Mouse (Mus musculus): Measurements from ENCODE around the gene Cdh23. TPM values are rescaled to one million over a fixed set of nuclear protein-coding genes. Genes with fewer than 3 reads are reported as not detected.

The Cdh23 gene
- total RNA-seq, 1 experiment from 2014 or later, result 0.84 TPM

GRCm38 (mm10) chr10:60299636-60300035, 396.7 kb downstream of the Cdh23 start:
- ATAC-seq (replicated peaks in 1 of 2; ENCODE audit: insufficient read depth in 1 of 2, low FRiP score in 2 of 2, low TSS enrichment in 1 of 2, low read depth in 1 of 2, poor library complexity in 2 of 2, severe bottlenecking in 2 of 2), result no peak

DNA sequence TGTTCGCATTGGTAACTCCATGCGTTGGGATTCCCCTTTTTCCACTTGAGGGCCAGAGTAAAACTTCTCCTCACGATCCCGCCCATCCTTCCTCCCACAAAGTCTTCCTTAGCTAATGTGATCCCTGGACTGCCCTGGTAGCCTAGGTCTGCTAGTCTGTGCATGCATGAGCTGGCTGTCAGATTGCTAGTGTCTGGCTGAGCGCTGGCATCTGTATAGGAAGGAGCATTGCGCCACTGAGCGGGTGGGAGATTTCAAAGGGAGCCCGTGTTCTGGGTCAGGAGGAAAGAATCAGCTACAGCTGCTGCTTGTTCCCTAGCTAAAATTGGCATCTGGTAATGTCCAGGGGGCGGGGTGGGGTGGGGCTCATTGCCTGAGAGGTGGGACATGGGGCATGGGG, 400.3 kb downstream of the Cdh23 start:
- no peak for ATAC-seq (replicated peaks in 1 of 2; ENCODE audit: insufficient read depth in 1 of 2, low FRiP score in 2 of 2, low TSS enrichment in 1 of 2, low read depth in 1 of 2, poor library complexity in 2 of 2, severe bottlenecking in 2 of 2)

DNA sequence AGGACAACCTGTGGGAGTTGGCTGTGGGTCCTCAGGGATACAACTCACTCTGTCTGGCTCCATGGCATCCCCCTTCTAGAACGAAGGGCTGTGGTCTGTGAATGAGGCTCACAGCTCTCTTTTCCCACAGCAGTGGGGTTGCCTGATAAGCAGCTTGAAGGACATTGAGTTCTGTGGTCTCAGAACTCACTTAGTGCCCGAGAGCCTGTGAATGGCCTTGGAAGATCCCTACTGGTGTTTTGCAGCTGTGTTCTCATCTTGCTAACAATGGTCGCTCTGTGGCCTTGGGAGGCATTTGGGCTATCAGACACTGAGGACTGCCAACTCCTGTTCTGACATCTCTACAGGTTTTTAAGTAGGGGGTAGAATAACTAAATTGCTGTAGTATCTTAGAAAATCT, 400.9 kb downstream of the Cdh23 start:
- no peak for ATAC-seq (replicated peaks in 1 of 2; ENCODE audit: insufficient read depth in 1 of 2, low FRiP score in 2 of 2, low TSS enrichment in 1 of 2, low read depth in 1 of 2, poor library complexity in 2 of 2, severe bottlenecking in 2 of 2)

GRCm38 (mm10) chr10:60294621-60295020, 401.7 kb downstream of the Cdh23 start:
- no peak for ATAC-seq (replicated peaks in 1 of 2; ENCODE audit: insufficient read depth in 1 of 2, low FRiP score in 2 of 2, low TSS enrichment in 1 of 2, low read depth in 1 of 2, poor library complexity in 2 of 2, severe bottlenecking in 2 of 2)

DNA sequence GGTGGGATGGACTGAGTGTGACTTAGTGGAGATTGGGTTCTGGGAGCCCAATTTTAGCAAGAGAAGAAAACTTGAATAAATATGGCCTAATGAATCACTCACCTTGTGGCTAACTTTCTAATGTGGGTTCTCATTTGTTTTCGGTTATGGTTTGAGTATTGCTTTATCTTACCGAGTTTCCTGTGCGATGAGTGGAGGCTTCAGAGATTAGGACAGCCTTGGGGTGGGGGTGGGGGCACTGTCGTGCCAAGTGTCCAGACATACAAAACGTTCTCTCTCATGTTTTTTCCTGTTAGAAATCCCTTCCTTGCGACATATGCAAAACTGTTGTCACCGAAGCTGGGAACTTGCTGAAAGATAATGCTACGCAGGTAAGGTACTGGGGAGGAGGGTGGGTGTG, 404.1 kb downstream of the Cdh23 start:
- no peak for ATAC-seq (replicated peaks in 1 of 2; ENCODE audit: insufficient read depth in 1 of 2, low FRiP score in 2 of 2, low TSS enrichment in 1 of 2, low read depth in 1 of 2, poor library complexity in 2 of 2, severe bottlenecking in 2 of 2)

DNA sequence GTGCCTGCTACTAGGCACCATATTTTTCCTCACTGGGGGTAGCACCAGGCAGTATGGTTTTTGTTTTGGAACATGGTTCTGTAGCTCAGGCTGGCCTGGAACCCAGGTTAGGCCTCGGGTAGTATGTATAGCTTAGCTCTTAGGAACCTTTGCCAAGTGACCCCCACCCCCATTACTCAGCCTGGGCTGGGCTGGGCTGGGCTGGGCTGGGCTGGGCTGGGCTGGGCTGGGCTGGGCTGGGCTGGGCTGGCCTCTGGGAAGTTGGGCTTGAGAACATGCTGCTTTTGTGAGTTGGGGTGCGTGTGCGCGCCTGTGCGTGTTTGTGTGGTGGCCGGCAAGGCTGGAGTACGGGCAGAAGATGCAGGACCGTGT, 405.6 kb downstream of the Cdh23 start:
- ATAC-seq (replicated peaks in 1 of 2; ENCODE audit: insufficient read depth in 1 of 2, low FRiP score in 2 of 2, low TSS enrichment in 1 of 2, low read depth in 1 of 2, poor library complexity in 2 of 2, severe bottlenecking in 2 of 2), result no peak

DNA sequence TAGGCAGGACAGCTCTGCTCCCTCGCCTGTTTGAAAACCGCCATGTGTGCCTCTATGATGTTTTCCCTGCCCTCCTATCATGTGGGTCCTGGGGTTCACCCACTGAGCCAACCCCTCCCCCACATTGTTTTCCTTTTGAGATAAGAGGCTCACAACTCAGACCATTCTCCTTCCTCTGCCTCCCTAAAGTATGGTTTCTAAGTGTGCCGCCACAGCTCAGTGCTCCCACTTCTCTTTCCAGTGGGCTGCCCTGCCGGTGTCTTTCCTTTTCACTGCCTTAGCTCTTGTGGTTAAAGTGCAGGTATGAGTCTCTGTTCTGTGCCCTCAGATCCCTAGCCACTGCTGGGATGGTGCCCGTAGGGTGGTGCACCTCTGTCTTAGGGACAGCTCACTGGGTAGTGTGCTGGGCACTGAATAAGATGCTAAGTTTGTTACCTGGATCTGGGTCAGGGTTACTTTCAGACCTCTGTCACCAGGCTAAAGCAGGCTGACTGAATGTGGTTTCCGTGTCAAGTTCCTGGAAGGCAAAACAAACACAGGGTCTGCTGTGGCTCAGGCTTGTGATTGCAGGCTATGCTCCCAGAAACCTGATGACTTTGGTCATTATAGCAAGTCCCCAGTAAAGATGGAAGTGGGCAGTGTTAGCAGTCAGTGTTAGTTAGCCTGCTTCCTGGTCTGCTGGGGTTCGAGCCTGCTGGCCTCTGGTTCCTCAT, 406.1 kb downstream of the Cdh23 start:
- ATAC-seq (replicated peaks in 1 of 2; ENCODE audit: insufficient read depth in 1 of 2, low FRiP score in 2 of 2, low TSS enrichment in 1 of 2, low read depth in 1 of 2, poor library complexity in 2 of 2, severe bottlenecking in 2 of 2), result peak; percentile 40 to 46

DNA sequence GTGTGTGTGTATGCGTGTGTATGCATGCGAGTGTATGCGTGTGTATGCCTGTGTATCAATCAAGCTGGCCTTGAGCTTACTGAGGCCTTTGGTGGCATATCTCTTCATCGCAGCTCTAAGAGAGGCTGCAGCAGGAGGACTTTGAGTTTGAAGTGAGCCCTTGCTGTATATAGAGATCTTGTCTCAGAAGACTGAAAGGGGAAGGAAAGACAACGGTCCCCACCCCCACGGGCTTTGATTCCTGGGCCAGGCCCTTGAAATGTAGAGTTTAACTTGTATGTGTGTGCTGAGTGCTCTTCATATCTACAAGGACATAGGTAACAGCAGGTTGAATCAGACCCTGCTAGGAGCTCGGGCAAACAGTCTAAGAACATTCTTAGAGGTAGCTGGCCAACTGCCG, 407.1 kb downstream of the Cdh23 start:
- ATAC-seq (replicated peaks in 1 of 2; ENCODE audit: insufficient read depth in 1 of 2, low FRiP score in 2 of 2, low TSS enrichment in 1 of 2, low read depth in 1 of 2, poor library complexity in 2 of 2, severe bottlenecking in 2 of 2), result no peak

GRCm38 (mm10) chr10:60287726-60288125, 408.6 kb downstream of the Cdh23 start:
- no peak for ATAC-seq (replicated peaks in 1 of 2; ENCODE audit: insufficient read depth in 1 of 2, low FRiP score in 2 of 2, low TSS enrichment in 1 of 2, low read depth in 1 of 2, poor library complexity in 2 of 2, severe bottlenecking in 2 of 2)

GRCm38 (mm10) chr10:60287161-60287560, 409.1 kb downstream of the Cdh23 start:
- ATAC-seq (replicated peaks in 1 of 2; ENCODE audit: insufficient read depth in 1 of 2, low FRiP score in 2 of 2, low TSS enrichment in 1 of 2, low read depth in 1 of 2, poor library complexity in 2 of 2, severe bottlenecking in 2 of 2), result no peak

GRCm38 (mm10) chr10:60286546-60286945, 409.7 kb downstream of the Cdh23 start:
- no peak for ATAC-seq (replicated peaks in 1 of 2; ENCODE audit: insufficient read depth in 1 of 2, low FRiP score in 2 of 2, low TSS enrichment in 1 of 2, low read depth in 1 of 2, poor library complexity in 2 of 2, severe bottlenecking in 2 of 2)

- ATAC-seq (replicated peaks in 1 of 2; ENCODE audit: insufficient read depth in 1 of 2, low FRiP score in 2 of 2, low TSS enrichment in 1 of 2, low read depth in 1 of 2, poor library complexity in 2 of 2, severe bottlenecking in 2 of 2), result no peak
Observed at GRCm38 (mm10) chr10:60285676-60286372, 410.5 kb downstream of the Cdh23 start.

DNA sequence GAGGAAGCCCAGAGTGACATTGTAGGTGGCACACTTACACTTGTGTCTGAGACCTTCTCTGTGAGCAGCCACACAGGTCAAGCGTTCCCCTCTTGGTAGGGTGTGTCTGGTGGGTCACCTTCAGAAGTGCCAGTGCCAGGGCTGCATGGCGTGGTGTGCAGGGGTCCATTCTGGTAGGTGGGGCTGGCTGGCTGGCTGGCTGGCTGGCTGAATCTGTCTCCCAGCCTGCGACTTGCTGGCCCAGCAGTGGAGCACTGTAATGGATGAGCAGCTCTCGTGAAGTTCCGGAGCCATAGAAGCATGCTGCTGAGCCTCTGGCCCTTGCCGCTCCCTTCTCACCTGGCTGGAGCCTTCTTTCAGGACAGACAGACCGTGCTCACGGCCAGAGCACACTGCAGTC, 411.1 kb downstream of the Cdh23 start:
- no peak for ATAC-seq (replicated peaks in 1 of 2; ENCODE audit: insufficient read depth in 1 of 2, low FRiP score in 2 of 2, low TSS enrichment in 1 of 2, low read depth in 1 of 2, poor library complexity in 2 of 2, severe bottlenecking in 2 of 2)

DNA sequence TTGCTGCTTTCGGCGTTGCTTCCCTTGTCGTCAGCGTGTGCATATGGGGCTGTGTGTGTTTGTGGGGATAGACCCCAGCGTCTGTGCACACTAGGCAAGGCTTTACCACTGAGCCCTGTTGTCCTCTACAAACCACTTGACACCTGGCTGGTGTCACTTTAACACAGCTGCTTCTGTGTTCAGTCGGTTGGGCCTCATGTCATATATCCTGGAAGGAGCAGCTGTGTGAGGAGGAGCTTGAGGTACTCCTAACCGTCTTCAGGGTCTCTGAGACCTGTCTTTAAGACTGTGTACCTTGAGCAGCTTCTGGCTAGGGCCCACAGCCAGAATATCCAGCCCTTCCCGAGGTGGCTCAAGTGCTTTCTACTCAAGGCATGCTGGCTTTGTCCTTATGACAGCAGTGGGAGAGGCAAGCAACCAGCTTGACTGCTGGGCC, 411.6 kb downstream of the Cdh23 start:
- 0 out of 4 replicates have a peak, but pooled peaks have one; percentile 6 to 16 for ATAC-seq (replicated peaks in 1 of 2; ENCODE audit: insufficient read depth in 1 of 2, low FRiP score in 2 of 2, low TSS enrichment in 1 of 2, low read depth in 1 of 2, poor library complexity in 2 of 2, severe bottlenecking in 2 of 2)

- peak; percentile 14 to 40; a peak in 3 of 4 replicates for ATAC-seq (replicated peaks in 1 of 2; ENCODE audit: insufficient read depth in 1 of 2, low FRiP score in 2 of 2, low TSS enrichment in 1 of 2, low read depth in 1 of 2, poor library complexity in 2 of 2, severe bottlenecking in 2 of 2)
Observed at GRCm38 (mm10) chr10:60284248-60284647, 412.0 kb downstream of the Cdh23 start.

DNA sequence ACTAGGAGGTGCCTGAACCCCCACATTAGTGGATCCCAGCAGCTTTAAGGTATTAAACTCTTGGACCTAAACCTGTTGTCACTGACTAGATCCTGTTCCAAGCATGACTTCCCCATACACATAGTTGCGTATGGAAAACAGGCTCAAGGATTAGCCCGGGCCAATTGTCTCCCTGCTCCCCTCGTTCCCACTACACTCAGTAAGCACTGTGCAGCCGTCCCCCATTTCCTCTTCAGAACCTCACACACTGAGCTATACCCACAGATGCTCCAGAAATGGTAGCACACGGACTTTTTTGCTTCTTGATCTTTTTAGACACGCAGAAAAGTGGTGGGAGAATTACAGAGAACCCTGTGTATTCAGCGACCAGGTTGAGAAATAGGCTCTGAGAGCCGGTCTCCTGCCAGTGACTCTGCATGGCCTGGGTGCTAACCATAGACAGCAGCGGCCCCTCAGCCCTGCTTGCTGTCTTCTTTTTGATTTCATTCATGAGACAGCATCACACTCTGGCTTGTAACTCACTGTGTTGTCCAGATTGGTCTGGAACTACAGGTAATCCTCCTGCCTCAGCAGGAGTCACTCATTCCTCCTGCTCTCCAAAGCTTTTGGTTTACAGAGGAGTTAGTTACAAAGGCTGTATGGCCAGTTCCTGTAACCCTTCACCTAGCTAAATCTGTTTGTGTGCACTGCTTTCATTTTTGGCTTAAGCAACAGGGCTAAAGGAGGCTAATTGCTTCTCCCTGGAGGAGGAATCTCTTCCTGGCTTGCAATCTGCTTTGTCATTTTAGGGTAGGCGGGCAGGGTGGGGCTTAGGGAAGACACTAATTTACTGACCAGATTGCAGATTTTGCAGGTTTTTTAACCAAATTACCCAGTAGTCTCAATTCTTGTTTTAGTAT, 413.9 kb downstream of the Cdh23 start:
- ATAC-seq (replicated peaks in 1 of 2; ENCODE audit: insufficient read depth in 1 of 2, low FRiP score in 2 of 2, low TSS enrichment in 1 of 2, low read depth in 1 of 2, poor library complexity in 2 of 2, severe bottlenecking in 2 of 2), result no peak

GRCm38 (mm10) chr10:60281571-60282050, 414.7 kb downstream of the Cdh23 start:
- no peak for ATAC-seq (replicated peaks in 1 of 2; ENCODE audit: insufficient read depth in 1 of 2, low FRiP score in 2 of 2, low TSS enrichment in 1 of 2, low read depth in 1 of 2, poor library complexity in 2 of 2, severe bottlenecking in 2 of 2)

- no peak for ATAC-seq (replicated peaks in 1 of 2; ENCODE audit: insufficient read depth in 1 of 2, low FRiP score in 2 of 2, low TSS enrichment in 1 of 2, low read depth in 1 of 2, poor library complexity in 2 of 2, severe bottlenecking in 2 of 2)
Observed at GRCm38 (mm10) chr10:60280353-60280752, 415.9 kb downstream of the Cdh23 start.

Data from hematopoietic stem cell, adult 5-6 weeks (primary cell).